Mouse (Mus musculus): ENCODE data around the gene Pola2. TPM values are rescaled to one million over a fixed set of nuclear protein-coding genes. Genes with fewer than 3 reads are reported as not detected.
A peak's percentile ranks its signal among the peaks of the same experiment; 100 is the strongest.

The Pola2 gene
- polyA plus RNA-seq, 1 experiment from 2014 or later, result 16.6 TPM

DNA sequence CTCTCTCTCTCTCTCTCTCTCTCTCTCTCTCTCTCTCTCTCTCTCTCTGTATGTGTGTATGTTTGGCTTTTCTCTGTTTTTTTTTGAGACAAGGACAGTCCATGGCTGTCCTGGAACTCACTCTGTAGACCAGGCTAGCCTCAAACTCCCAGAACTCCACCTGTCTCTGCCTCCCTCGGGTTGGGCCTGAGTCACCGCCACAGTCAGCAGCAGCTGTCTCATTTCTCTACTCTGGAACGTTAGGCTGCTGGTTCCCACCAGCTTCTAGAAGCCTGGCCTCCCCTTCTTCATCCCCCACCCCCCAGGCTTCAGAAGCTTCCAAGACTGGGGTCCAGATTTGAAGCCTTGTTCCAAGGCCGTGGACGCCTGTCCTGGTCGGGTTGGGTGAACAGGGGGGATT, 25.6 kb upstream of the Pola2 start:
- no peaks in the 10 kb centered on the region for H3K9me3 ChIP-seq (ENCODE audit: low read length)
- no peaks in the 10 kb centered on the region; the same call in 1 of the 2 replicates for H3K4me1 ChIP-seq (ENCODE audit: insufficient read depth, low read depth, low read length)
- no peak for TF ChIP-seq EP300 (IDR thresholded peaks at IDR 0.05)
- no peak for TF ChIP-seq CTCF (IDR thresholded peaks at IDR 0.05)
- 39% methylated on average over 6 of the region's 6 CpGs for WGBS
- no peaks in the 10 kb centered on the region for H3K27me3 ChIP-seq (replicated peaks; ENCODE audit: insufficient read depth, low read length)
- H3K4me3 ChIP-seq (ENCODE audit: low read depth, low read length), result no peak overlapping the region
- no peak for DNase-seq (ENCODE audit: low spot score)
- no peak overlapping the region for H3K4me2 ChIP-seq (replicated peaks; ENCODE audit: low read depth, low read length)
- no peak overlapping the region for H3K9ac ChIP-seq (replicated peaks; ENCODE audit: low read depth)
- ATAC-seq, result no peak
- H3K36me3 ChIP-seq (ENCODE audit: insufficient read depth, low read length), result peaks cover 17% of the 10 kb centered on the region; the same call in 1 of the 2 replicates
- H3K27ac ChIP-seq (ENCODE audit: low read length), result no peak overlapping the region

DNA sequence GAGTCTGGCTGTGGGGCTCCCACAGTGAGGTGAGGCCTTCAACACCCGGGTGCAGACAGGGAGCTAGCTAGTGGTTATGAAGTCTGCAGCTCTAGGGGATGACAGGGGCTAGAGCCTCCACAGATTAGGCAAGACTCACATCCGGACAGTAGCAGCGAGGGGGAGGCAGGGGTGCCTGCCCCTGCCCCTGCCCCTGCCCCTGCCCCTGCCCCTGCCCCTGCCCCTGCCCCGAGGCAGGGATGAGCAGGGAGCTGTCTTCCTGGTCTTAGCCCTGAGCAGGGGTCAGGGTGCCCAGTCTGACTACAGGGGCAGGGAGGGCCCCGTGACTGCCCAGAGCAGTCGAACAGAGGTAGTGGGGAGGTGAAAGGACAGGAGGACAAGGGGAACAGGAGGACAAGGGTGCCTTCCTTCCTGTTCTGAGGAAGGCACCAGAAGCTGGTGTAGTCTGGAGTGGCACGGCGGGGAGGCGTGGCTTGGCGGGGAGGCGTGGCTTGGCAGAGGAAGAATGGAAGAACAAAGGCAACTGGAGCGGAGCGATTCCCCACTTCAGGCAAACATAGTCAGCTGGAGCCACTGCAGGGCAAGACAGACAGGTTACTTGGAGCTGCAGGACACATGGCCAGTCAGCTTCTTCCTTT, 24.9 kb upstream of the Pola2 start:
- Histone ChIP-seq H3K9ac (replicated peaks; ENCODE audit: low read depth) (no peak overlapping the region), H3K27me3 (replicated peaks; ENCODE audit: insufficient read depth, low read length) (no peaks in the 10 kb centered on the region), H3K4me1 (ENCODE audit: insufficient read depth, low read depth, low read length) (no peaks in the 10 kb centered on the region; the same call in 1 of the 2 replicates), H3K36me3 (ENCODE audit: insufficient read depth, low read length) (peaks cover 16% of the 10 kb centered on the region; the same call in 1 of the 2 replicates), H3K27ac (ENCODE audit: low read length) (no peak overlapping the region), H3K4me3 (ENCODE audit: low read depth, low read length) (no peak overlapping the region), H3K9me3 (ENCODE audit: low read length) (no peaks in the 10 kb centered on the region), H3K4me2 (replicated peaks; ENCODE audit: low read depth, low read length) (peak overlapping the region; percentile 19; the same call in 1 of the 2 replicates)
- no peak for TF ChIP-seq CTCF (IDR thresholded peaks at IDR 0.05)
- no peak for TF ChIP-seq EP300 (IDR thresholded peaks at IDR 0.05)
- peak; percentile 78 for ATAC-seq
- peak; percentile 79 for DNase-seq (ENCODE audit: low spot score)
- 2% methylated on average over 11 of the region's 13 CpGs for WGBS

DNA sequence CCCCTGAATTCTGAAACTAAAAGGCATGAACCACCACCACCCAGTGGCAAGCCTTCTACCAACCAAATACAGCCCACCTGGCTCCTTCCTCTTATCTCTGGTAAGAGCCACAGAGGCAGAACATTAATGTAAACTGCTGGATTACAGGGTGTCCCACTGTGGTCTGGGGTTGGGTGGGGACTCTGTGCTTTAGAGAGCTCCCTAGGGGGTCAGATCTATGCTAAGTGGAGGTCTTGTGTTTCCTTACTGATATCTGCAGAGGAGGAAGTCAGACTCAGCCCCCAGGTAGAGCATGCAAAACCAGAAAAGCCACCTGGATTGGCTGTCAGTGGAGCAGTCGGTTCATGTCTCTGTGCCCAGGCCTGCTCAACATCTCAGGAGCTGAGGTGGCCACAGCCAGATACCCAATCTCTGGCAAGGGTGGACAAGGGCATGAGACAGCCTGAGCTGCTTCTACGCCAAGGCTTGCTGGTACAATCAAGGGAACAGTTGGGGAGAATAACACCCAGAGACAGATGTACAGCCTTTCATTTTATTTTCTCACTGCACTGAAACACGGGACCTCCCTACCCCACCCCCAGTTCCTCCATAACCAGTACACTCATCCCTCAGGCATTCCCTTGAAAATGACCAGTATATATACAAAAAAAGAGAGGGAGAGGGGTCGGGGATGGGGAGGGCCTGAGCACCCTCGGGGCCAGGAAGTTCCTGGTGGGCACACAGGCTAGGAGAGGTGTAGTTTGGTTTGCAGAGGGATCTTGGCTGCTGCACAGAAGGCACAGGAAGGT, 24.2 kb upstream of the Pola2 start:
- no peaks in the 10 kb centered on the region for H3K9me3 ChIP-seq (ENCODE audit: low read length)
- no peaks in the 10 kb centered on the region; the same call in 1 of the 2 replicates for H3K4me1 ChIP-seq (ENCODE audit: insufficient read depth, low read depth, low read length)
- no peak overlapping the region for H3K9ac ChIP-seq (replicated peaks; ENCODE audit: low read depth)
- H3K4me3 ChIP-seq (ENCODE audit: low read depth, low read length), result no peak overlapping the region
- no peak overlapping the region for H3K27ac ChIP-seq (ENCODE audit: low read length)
- H3K4me2 ChIP-seq (replicated peaks; ENCODE audit: low read depth, low read length), result no peak overlapping the region
- H3K27me3 ChIP-seq (replicated peaks; ENCODE audit: insufficient read depth, low read length), result no peaks in the 10 kb centered on the region
- DNase-seq (ENCODE audit: low spot score) (no peak), ATAC-seq (peak; percentile 8; the same call in 1 of the 2 replicates)
- H3K36me3 ChIP-seq (ENCODE audit: insufficient read depth, low read length), result peaks cover 9% of the 10 kb centered on the region; the same call in 1 of the 2 replicates
- WGBS, result 42% methylated on average over 5 of the region's 5 CpGs
- TF ChIP-seq CTCF (IDR thresholded peaks at IDR 0.05), result no peak
- no peak for TF ChIP-seq EP300 (IDR thresholded peaks at IDR 0.05)

DNA sequence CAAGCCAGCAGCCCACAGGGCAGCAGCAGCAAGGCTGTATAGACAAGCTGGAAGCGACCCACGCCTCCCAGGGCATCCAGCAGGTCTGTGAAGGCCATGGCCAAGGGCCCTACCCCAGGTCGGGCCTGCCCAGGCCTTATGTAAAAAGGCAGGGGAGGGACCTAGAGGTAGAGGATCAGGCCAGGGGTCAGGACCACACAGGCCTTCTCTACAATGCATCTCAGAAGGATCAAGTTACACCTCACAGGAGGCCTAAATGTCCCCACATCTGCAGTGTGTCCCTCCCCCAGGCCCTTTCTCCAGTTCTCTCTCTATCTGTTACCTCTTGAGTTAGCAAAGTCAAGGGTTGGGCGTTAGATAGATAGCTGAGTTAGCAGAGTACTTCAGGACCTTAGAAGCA, 22.0 kb upstream of the Pola2 start, which contains the start of gene Slc22a20:
TSS of gene Slc22a20 (minus strand) at position 101 of the 400 bp plus-strand sequence.
- Histone ChIP-seq H3K27me3 (replicated peaks; ENCODE audit: insufficient read depth, low read length) (no peaks in the 10 kb centered on the region), H3K27ac (ENCODE audit: low read length) (no peak within 1 kb of the TSS), H3K4me3 (ENCODE audit: low read depth, low read length) (no peak within 1 kb of the TSS), H3K4me1 (ENCODE audit: insufficient read depth, low read depth, low read length) (no peaks in the 10 kb centered on the region; the same call in 1 of the 2 replicates), H3K36me3 (ENCODE audit: insufficient read depth, low read length) (no peaks in the 10 kb centered on the region), H3K4me2 (replicated peaks; ENCODE audit: low read depth, low read length) (no peak within 1 kb of the TSS), H3K9ac (replicated peaks; ENCODE audit: low read depth) (no peak within 1 kb of the TSS), H3K9me3 (ENCODE audit: low read length) (no peaks in the 10 kb centered on the region)
- TF ChIP-seq EP300 (IDR thresholded peaks at IDR 0.05) (no peak), CTCF (IDR thresholded peaks at IDR 0.05) (no peak)
- 39% methylated on average over 4 of the region's 4 CpGs for WGBS
- DNase-seq (ENCODE audit: low spot score), result no peak
- no peak for ATAC-seq

DNA sequence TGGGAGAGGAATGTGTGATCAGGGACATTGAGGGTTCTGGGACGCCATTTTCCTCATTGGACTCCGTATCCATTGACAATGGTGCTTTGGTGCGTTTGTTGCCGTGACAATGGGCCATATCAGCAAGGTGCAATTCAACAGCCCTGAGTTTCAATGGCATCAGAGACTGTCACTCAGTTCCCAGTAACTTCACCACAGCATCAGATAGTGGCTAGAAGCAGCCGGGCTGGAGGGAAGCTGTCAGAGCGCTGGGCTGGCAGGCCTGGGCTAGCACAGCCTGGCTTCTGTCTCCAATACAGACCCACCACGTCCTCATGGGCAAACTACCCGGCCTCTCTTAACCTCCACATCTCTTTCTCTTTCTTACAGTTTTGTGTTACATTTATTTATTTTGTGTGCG, 16.5 kb upstream of the Pola2 start:
- Histone ChIP-seq H3K36me3 (ENCODE audit: insufficient read depth, low read length) (no peaks in the 10 kb centered on the region), H3K4me1 (ENCODE audit: insufficient read depth, low read depth, low read length) (no peaks in the 10 kb centered on the region), H3K4me3 (ENCODE audit: low read depth, low read length) (no peak overlapping the region), H3K27me3 (replicated peaks; ENCODE audit: insufficient read depth, low read length) (no peaks in the 10 kb centered on the region), H3K27ac (ENCODE audit: low read length) (no peak overlapping the region), H3K9ac (replicated peaks; ENCODE audit: low read depth) (no peak overlapping the region), H3K9me3 (ENCODE audit: low read length) (no peaks in the 10 kb centered on the region), H3K4me2 (replicated peaks; ENCODE audit: low read depth, low read length) (no peak overlapping the region)
- DNase-seq (ENCODE audit: low spot score), result no peak
- ATAC-seq, result no peak
- 75% methylated on average over 9 of the region's 9 CpGs for WGBS
- TF ChIP-seq CTCF (IDR thresholded peaks at IDR 0.05) (no peak), EP300 (IDR thresholded peaks at IDR 0.05) (no peak)

DNA sequence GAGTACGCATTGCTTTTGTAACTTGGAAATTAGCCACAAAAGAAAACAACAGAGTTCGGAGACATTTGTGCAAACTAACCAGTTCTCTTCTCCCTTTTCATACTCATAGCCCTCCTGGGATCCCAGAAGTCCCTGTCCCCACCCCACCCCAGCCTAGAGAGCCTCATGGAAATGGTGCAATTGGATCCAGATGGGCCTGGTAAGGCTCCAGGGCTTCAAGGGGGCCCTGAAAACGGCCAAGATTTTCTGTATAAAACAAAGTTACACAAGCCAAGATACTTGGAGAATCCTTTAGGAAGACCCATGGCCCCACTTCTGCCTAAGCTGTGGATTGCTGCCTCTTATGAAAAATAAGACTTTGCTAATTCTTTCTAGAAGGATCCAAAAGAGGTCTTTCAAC, 13.7 kb upstream of the Pola2 start:
- Histone ChIP-seq H3K4me3 (ENCODE audit: low read depth, low read length) (no peak overlapping the region), H3K36me3 (ENCODE audit: insufficient read depth, low read length) (no peaks in the 10 kb centered on the region), H3K9ac (replicated peaks; ENCODE audit: low read depth) (no peak overlapping the region), H3K27ac (ENCODE audit: low read length) (no peak overlapping the region), H3K4me1 (ENCODE audit: insufficient read depth, low read depth, low read length) (no peaks in the 10 kb centered on the region), H3K4me2 (replicated peaks; ENCODE audit: low read depth, low read length) (no peak overlapping the region), H3K9me3 (ENCODE audit: low read length) (no peaks in the 10 kb centered on the region), H3K27me3 (replicated peaks; ENCODE audit: insufficient read depth, low read length) (no peaks in the 10 kb centered on the region)
- ATAC-seq (no peak), DNase-seq (ENCODE audit: low spot score) (no peak)
- TF ChIP-seq CTCF (IDR thresholded peaks at IDR 0.05) (no peak), EP300 (IDR thresholded peaks at IDR 0.05) (no peak)
- WGBS, result 58% methylated on average over 3 of the region's 3 CpGs

All from lung, postnatal 0 days (tissue).